Mouse (Mus musculus): ENCODE results near the gene Dhx34.
A peak's percentile ranks its signal among the peaks of the same experiment; 100 is the strongest.

Dhx34 gene

DNA sequence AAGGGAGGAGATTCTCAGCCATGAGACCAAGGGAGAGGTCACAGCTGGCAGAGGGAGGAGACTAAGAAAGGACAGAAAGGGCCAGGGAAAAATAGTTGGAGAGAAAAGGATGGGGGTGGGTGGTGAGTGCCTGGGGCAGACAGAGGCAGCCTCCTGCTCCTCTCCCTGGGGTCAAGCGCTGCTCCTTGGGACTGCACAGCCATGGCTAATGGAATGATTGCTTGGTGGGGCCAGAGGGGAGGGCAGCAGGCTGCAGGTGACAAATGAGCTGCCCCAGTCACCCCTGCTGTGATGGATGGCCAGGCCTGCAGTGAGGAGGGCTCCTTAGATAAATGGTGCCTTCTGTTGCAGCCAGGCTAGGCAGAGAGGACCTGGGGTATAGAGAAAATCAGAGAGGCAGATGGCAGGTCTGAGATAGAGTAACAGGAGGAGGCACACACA is 49.7 kb downstream of the Dhx34 start:
- DNase-seq (ENCODE audit: low read depth in 2 of 2, low spot score in 2 of 2) = no peak

DNA sequence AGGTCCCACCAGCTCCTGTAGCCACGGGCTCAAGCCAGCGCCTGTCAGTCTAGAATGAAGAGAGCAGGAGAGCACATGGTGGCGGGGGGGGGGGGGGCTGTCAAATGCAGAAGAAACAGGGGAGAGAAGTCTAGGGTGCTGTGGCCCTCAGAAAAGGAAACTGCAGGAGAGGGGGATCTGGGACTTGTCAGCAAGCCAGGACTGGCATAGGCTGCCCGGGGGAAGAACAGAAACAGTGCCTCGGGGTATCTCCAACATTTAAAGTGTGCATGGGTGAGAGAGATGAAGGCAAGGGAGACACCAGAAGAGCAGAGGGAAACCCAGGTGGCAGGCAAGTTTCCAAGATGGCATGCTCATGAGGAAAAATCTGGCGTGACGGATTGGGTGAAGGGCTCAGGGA is 59.8 kb downstream of the Dhx34 start:
- DNase-seq (ENCODE audit: low read depth in 2 of 2, low spot score in 2 of 2) = no peak

DNA sequence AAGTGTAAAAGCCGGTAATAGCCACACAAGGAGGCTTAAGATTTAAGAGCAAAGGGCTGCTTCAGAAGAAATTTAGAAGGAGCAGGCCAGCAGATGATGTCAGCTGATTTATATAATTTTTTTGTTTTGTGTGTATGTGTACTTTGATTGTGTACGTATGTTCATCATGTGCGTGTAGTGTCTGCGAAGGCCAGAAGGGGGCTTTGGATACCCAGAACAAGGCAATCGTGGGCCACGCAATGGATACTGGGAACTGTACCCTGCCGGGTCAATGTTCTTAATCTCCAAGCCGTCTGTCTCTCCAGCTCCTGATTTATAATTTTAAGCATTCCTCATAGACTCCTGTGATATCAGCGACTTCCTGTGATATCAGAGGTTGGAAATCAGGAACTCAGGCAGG is 60.5 kb downstream of the Dhx34 start:
- DNase-seq (ENCODE audit: low read depth in 2 of 2, low spot score in 2 of 2) = no peak

DNA sequence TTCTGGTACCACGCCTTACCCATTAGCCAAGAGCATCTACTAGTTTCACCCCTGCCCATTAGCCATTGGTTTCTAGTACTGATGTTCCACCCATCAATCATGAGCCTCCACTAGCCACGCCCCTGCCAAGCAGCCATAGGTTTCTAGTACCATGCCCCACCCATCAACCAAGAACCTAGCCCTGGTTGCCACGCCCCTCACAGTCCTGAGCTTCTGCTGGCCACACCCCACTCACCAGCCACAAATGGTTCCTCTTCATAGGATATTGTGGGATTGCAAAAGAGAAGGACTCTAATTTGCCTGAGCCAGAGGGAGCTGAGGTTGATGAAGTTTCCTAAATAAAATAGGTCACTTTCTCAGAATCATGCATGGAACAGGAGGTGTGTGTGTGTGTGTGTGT is 61.1 kb downstream of the Dhx34 start:
- DNase-seq (ENCODE audit: low read depth in 2 of 2, low spot score in 2 of 2) = no peak

DNA sequence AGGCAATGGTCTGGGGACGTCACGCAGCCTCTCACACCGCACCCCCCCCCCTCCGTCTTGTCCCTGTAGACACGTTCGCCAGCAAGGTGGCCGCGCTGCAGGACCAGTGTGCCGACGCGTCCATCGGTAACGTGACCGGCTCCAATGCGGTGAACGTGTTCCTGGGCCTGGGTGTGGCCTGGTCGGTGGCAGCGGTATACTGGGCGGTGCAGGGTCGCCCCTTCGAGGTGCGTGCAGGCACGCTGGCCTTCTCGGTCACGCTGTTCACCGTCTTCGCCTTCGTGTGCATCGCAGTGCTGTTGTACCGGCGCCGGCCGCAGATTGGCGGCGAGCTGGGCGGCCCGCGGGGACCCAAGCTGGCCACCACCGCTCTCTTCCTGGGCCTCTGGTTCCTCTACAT is 63.1 kb downstream of the Dhx34 start:
- DNase-seq (ENCODE audit: low read depth in 2 of 2, low spot score in 2 of 2) = no peak

DNA sequence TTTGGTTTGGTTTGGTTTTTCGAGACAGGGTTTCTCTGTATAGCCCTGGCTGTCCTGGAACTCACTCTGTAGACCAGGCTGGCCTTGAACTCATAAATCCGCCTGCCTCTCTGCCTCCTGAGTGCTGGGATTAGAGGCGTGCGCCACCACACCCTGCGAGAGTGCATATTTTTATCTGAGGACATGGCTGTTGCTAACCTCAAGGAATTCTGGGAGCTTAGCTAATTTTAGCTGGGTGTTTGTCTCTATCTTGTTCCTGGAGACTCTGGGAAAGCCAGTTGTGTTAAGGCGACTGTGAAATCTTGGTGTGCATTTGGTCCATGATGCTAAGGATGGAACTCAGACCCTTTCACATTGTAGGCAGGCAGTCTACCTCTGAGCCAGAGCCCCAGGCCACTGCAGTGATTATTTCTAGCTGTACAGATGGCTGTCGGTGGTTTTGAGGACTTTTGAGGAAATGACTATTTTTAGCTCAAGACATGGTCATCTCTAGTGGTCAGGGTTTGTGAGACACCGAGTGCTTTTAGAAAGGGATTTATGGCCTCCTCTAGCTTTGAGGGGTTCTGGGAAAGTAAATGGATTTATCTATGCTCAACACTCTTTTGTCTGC is 65.6 kb downstream of the Dhx34 start:
- no peak for DNase-seq (ENCODE audit: low read depth in 2 of 2, low spot score in 2 of 2)

DNA sequence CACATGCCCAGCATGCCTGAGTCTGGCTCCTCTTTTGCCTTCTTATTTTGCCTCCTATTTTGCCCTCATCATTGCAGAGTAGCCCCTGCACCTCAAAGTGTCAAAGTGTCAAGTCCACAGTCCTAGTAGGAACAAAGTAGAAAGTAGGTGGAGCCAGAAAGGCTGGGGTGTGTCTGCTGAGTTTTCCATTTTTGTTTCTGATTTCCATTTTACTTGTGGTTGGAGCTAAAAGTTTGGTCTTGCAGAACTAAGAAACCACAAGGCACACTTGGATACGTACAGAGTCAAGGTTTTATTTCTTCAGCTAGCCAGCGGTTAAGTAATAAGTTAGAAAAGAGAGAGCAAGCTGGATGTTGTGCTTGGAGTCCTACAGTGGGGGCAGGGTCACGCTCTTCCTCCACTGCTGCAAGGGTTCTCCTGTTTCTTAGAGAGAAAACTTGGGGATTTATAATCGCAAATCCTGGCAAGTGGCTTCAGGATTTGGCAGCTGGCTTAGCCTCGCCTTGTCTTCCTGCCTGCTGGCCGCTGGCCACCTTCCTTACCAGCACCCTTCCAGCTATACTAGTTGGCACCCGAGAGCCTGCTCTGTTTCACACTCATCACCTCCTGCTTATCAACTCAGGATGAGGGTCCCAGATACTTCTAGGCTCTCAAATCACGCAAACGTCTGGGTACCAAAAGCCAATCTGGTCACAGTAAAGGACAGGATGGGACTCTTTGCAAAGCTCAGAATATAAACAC is 66.5 kb downstream of the Dhx34 start:
- no peak for DNase-seq (ENCODE audit: low read depth in 2 of 2, low spot score in 2 of 2)

DNA sequence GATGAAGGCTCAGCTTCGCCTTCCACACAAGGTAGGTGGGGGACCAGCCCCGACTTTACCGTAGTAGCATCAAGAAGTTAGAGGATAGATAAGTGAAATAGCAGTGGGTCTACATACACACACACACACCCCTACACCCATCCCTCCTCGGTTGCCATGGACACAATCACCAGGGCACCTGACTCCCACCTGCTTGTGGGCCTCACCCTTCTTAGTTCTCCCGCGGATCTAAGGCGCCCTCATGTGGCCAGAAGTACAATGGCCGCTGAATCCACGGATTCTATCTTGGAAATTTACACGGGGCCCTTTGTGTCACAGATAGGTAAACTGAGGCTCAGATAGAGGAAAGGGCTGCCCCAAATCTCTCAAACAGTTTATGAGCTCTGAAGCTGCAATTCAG is 68.3 kb downstream of the Dhx34 start:
- peak in 1 of 2 experiments; percentile 38 for DNase-seq (ENCODE audit: low read depth in 2 of 2, low spot score in 2 of 2)

DNA sequence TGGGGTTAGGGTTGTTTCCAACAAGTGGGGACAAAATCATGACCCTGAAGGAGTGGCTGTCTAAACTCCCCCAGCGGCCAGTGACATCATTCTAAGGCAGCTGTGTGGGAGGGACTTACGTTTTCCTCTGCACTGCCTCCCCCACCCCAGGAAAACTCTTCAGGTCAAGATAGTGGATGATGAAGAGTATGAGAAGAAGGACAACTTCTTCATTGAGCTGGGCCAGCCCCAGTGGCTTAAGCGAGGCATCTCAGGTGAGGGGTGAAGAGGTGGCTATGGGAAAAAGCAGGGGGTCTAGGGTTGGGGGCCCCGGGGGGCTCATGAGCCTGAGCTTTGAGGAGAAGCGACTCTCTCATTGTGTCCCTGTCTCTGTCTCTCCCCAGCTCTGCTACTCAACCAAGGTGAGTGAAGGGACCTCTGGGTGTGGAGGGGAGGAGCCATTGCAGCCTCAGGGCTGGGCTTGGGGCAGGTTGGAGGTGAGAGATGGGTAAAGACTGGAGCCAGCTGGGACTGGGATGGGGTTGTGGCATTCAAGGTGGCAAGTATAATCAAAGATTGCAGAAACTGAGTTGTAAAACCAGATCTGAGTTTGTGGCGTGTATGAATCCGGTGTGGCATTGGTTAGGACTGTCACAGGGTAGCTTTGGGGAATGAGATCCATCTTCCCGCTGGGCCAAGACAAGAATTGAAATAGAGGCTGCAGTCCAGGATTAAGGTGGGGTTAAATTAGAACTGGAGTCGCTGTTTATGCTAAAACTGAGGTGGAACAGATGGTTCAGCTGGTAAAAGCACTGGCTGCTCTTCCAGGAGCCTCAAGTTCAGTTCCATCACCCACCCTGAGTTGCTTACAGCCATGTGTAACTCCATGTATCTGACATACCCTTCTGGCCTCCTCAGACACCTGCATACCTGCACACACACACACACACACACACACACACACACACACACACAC is 71.4 kb downstream of the Dhx34 start:
- no peak for DNase-seq (ENCODE audit: low read depth in 2 of 2, low spot score in 2 of 2)

DNA sequence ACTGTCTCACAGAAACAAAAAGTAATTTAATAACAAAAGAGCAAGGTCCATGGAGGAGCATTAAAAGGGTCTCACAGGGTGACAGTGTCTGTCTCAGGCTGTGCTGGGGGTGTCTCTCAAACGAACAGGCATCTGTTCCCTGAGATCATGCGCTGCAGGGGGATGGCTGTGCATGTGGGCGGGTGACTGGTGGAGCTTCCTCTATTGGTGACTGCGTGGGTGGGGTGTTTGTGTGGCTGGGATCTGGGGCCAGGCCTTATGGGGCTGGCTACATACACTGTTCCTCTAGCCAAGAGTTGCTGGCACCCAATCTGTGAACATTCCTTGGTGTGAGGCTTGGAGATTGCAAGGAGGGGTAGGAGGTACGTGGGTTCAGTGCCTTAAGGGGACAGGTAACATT is 72.6 kb downstream of the Dhx34 start:
- no peak for DNase-seq (ENCODE audit: low read depth in 2 of 2, low spot score in 2 of 2)

DNA sequence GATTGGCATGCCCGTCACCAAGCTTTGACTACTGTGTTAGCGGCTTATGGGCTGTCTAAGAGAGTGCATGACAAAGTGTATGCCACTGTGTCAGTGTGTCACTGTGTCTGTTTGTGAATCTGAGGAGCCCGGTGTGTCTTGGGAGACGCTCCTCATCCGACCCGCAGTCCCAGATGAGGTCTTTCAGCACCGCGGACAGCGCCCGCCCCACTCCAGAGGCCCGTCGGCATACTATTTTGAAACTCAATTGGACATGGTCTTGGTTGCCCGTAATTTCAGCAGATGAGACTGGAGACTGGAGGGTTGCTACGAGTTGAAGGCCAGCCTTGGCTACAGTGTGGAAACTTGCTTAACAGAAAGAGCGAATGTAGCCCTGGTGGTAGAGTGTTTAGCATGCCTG is 74.2 kb downstream of the Dhx34 start:
- peak in 1 of 2 experiments; percentile 8 for DNase-seq (ENCODE audit: low read depth in 2 of 2, low spot score in 2 of 2)
